Mouse (Mus musculus) lung, adult 18-20 months (tissue): Measurements from ENCODE around the gene Tardbp.

Source experiments
- DNase-seq, 2 experiments: peaks; one replicate each; pipeline ENCODE4 v3.0.0; 2022; ENCODE audit warnings: mixed read lengths in 2 of 2

Tardbp gene

GRCm38 (mm10) chr4:148626623-148627185, at the start of gene Tardbp:
Tardbp (minus strand) TSS chr4:148627019.
- DNase-seq = peak; percentile 94 to 96

- DNase-seq = peak; percentile 51 to 70
These were observed 49.6 kb upstream of the Tardbp start for GRCm38 (mm10) chr4:148676188-148676960.

- no peak for DNase-seq
These were observed 48.2 kb upstream of the Tardbp start for GRCm38 (mm10) chr4:148675043-148675442.

- no peak for DNase-seq
These were observed 44.6 kb upstream of the Tardbp start for GRCm38 (mm10) chr4:148671230-148671947.

- no peak for DNase-seq
These were observed 40.4 kb upstream of the Tardbp start for GRCm38 (mm10) chr4:148667006-148667755.

- no peak for DNase-seq
These were observed 37.2 kb upstream of the Tardbp start for GRCm38 (mm10) chr4:148664021-148664420.

GRCm38 (mm10) chr4:148663326-148663725, 36.5 kb upstream of the Tardbp start:
- DNase-seq = no peak

- peak; percentile 64 to 78 for DNase-seq
These were observed 35.5 kb upstream of the Tardbp start for GRCm38 (mm10) chr4:148662168-148662965.

- no peak for DNase-seq
These were observed 33.4 kb upstream of the Tardbp start for GRCm38 (mm10) chr4:148660174-148660573.

- no peak for DNase-seq
These were observed 31.0 kb upstream of the Tardbp start for GRCm38 (mm10) chr4:148657776-148658175.

GRCm38 (mm10) chr4:148656691-148657258, 30.0 kb upstream of the Tardbp start:
- DNase-seq = no peak

GRCm38 (mm10) chr4:148654701-148655398, 28.0 kb upstream of the Tardbp start:
- DNase-seq = peak; percentile 44 to 51

GRCm38 (mm10) chr4:148651045-148651444, 24.2 kb upstream of the Tardbp start:
- DNase-seq = no peak

GRCm38 (mm10) chr4:148649309-148649708, 22.5 kb upstream of the Tardbp start:
- DNase-seq = no peak

- peak in 1 of 2 experiments; percentile 22 for DNase-seq
These were observed 19.8 kb upstream of the Tardbp start for GRCm38 (mm10) chr4:148646616-148647015.

- no peak for DNase-seq
These were observed 18.1 kb upstream of the Tardbp start for GRCm38 (mm10) chr4:148644926-148645325.

- DNase-seq = peak; percentile 64 to 76
These were observed 17.3 kb upstream of the Tardbp start for GRCm38 (mm10) chr4:148644157-148644511.

GRCm38 (mm10) chr4:148643291-148644156, 16.7 kb upstream of the Tardbp start, which contains the start of gene Gm572:
Gm572 (plus strand) TSS chr4:148643317.
- no peak for DNase-seq

GRCm38 (mm10) chr4:148641121-148641520, 14.3 kb upstream of the Tardbp start:
- no peak for DNase-seq

- DNase-seq = no peak
These were observed 12.6 kb upstream of the Tardbp start for GRCm38 (mm10) chr4:148639455-148639854.
